Mouse (Mus musculus) large intestine, adult 2 months (tissue): Measurements from ENCODE around the gene Snx29. TPM values are rescaled to one million over a fixed set of nuclear protein-coding genes. Genes with fewer than 3 reads are reported as not detected.
"Not testable (repeated sequence)": the region's sequence is repeated elsewhere in the genome, so short reads cannot be mapped to it uniquely, and the experiment has no call there.

Experiments
- DNase-seq: peaks from one replicate; pipeline ENCODE4 v3.0.0-alpha.2; 2012; ENCODE audit warnings: low read depth, low spot score
- WGBS: fragments of 180-500 bp; shearing (Covaris S2); methylation state at CpG from one replicate; pipeline ENCODE4 v1.1.7; 2018; 5-methylcytosine and 5-hydroxymethylcytosine counted together
- polyA plus RNA-seq: library from polyadenylated mRNA; depleted of rRNA; stranded (reverse); fragments of >200 nt; gene quantifications from 2 replicates; pipeline ENCODE4 v1.2.3, GENCODE M21; 2012

Gene Snx29
- polyA plus RNA-seq, 1 experiment: 2.8 TPM

GRCm38 (mm10) chr16:11351903-11352302 lies 29.2 kb downstream of the Snx29 start:
- no peak for DNase-seq
- WGBS: 83% methylated on average over 7 of the region's 7 CpGs

- no peak for DNase-seq
- WGBS: 66% methylated on average over 5 of the region's 5 CpGs
Observed at GRCm38 (mm10) chr16:11359173-11359572, 36.5 kb downstream of the Snx29 start.

GRCm38 (mm10) chr16:11359919-11360318 lies 37.2 kb downstream of the Snx29 start:
- DNase-seq: no peak
- 51% methylated on average over 10 of the region's 10 CpGs for WGBS

GRCm38 (mm10) chr16:11360576-11360975 lies 37.9 kb downstream of the Snx29 start:
- WGBS: 70% methylated on average over 2 of the region's 2 CpGs

GRCm38 (mm10) chr16:11365626-11366025 lies 42.9 kb downstream of the Snx29 start:
- WGBS: 74% methylated on average over 5 of the region's 5 CpGs
- no peak for DNase-seq

More at GRCm38 (mm10) chr16:11360576-11360975, 37.9 kb downstream of the Snx29 start:
- DNase-seq: not testable (repeated sequence)

DNA sequence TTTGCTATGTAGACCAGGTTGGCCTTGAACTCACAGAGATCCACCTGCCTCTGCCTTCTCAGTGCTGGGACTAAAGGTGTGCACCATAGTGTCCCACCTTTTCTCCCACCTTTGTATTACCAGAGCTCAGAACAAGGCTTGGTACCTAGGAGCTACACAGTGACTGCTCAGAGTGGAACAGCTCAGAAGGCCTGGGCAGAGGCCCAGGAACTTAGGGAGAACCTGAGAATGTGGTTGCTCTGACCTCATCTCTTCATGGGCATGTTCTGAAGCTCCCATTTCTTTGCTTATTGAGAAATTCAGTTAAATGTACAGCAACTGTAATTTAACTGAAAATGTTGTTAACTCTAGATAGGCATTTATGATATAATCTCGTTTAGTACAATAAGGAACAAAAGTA lies 44.1 kb downstream of the Snx29 start:
- WGBS: 28% methylated on average over 1 of the region's 1 CpGs
- DNase-seq: no peak

DNA sequence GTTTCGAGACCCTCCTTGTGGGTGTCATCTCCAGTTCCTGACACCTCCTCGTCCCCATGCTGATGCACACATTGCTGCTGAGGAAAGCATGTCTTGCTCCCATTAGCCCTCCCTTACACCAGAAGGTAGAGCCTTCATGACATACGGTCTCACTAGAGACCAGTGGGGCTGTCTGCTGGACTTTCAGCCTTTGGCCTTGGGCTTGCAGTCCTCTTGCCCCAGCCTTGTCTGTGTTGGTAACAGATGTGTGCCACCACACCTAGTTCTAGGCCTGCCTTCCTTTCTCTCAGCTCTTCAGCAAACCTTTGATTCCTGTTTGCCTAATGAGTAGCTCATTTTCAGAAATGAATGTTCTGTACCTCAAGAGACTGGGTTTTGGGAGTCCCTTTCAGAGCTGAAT lies 45.7 kb downstream of the Snx29 start:
- no peak for DNase-seq
- WGBS: 95% methylated on average over 3 of the region's 3 CpGs

DNA sequence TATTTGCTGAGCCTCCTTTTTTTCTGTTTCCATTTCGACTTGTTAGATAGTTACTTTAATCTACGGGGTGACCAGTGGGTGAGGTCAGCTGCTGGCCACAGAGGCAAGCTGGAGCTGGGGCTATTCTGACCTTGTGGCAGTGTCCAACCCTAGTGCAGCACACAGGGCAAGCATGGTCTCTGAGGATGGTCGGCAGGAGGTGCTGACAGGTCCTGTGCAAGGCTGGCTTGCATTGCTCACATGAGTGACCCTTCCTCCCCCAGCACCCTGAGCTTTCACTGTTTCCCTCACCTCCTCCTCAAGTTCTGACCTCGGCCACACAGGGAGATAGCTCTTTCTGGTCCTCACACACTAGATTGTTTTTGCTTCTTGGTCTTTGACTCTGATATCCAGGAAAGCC lies 46.5 kb downstream of the Snx29 start:
- 87% methylated on average over 4 of the region's 4 CpGs for WGBS
- DNase-seq: no peak

DNA sequence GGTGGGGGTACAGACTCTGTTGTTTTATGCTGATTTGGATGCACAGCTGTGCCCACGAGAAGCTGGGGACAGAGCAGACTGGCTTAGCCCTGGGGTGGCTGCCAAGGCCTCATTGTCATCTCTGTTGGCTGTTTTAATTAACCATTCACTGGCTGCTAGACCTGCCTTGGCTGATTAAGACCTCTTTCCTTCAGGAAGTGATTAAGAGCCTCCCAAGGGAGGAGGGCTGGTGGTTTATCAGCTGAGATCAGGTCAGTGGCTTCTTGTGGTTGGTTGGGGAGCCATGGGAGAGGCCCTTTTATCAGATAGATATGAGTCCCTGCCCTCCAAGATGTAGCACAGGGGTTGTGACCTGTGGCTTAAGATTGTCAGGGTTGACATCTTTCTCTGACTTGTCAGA lies 46.9 kb downstream of the Snx29 start:
- no peak for DNase-seq
- 13% methylated on average over 1 of the region's 1 CpGs for WGBS

DNA sequence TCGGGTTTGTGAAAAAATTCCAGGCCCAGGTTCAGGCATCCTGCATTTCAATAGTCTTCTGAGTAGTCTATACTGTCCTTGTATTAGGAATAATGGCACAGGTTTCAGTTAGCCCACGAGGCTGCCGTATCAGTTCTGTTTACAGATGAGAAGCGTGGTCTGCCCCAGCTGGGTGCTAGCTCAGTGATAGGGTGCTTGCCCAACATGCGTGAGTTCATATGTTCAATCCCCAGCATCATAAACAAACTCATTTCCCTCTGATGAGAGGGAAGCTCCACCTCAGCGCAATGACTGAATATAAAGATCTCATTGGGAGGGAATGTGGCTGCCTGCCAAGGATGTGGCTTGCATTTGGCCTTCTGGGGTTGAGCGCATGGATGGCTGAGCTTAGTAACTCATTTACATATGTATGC lies 47.4 kb downstream of the Snx29 start:
- 37% methylated on average over 7 of the region's 7 CpGs for WGBS
- no peak for DNase-seq

GRCm38 (mm10) chr16:11379264-11379663 lies 56.6 kb downstream of the Snx29 start:
- no peak for DNase-seq
- WGBS: 56% methylated on average over 3 of the region's 3 CpGs

- no peak for DNase-seq
- 89% methylated on average over 5 of the region's 5 CpGs for WGBS
Observed at GRCm38 (mm10) chr16:11380038-11380437, 57.3 kb downstream of the Snx29 start.

DNA sequence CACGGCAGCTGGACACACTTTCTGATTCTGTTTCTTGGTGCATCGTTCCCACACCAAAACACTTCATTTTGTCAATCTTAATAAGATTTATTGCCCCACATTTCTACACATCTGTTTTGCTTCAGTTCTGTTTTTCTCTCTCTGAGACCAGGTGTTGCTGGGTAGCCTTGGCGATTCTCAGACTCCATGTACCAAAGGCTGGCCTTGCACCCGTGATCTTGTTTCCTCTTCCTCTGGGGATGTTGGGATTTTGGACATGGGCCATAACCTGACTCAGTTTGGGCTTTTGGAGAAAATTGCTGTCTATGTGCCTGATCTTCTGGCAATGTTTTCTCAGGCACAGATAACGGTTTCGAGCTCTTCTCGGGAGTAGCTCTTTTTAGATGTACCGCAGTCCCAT lies 58.2 kb downstream of the Snx29 start:
- 77% methylated on average over 8 of the region's 8 CpGs for WGBS
- DNase-seq: no peak

GRCm38 (mm10) chr16:11384361-11384760 lies 61.7 kb downstream of the Snx29 start:
- DNase-seq: no peak
- WGBS: 75% methylated on average over 5 of the region's 5 CpGs

- 78% methylated on average over 5 of the region's 5 CpGs for WGBS
- DNase-seq: no peak
Observed at GRCm38 (mm10) chr16:11385150-11385549, 62.4 kb downstream of the Snx29 start.

GRCm38 (mm10) chr16:11385798-11386197 lies 63.1 kb downstream of the Snx29 start:
- 82% methylated on average over 5 of the region's 5 CpGs for WGBS

DNA sequence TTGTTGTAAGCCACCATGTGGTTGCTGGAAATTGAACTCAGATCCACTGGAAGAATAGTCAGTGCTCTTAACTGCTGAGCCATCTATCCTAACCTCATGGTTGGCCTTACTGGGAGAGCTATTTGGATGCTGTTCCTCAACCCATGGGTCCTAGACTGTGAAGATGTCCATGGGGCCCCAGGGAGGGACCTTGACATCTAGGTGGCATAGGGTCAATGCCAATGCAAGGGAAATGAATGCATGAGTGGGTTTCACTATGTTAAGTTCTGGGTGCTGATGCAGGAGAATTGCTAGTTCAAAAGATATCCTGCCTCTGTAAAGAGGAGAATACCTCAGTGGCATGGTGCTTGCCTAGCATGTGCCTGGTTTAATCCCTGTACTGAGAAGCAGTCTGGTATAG lies 63.5 kb downstream of the Snx29 start:
- no peak for DNase-seq

More at GRCm38 (mm10) chr16:11385798-11386197, 63.1 kb downstream of the Snx29 start:
- no peak for DNase-seq

DNA sequence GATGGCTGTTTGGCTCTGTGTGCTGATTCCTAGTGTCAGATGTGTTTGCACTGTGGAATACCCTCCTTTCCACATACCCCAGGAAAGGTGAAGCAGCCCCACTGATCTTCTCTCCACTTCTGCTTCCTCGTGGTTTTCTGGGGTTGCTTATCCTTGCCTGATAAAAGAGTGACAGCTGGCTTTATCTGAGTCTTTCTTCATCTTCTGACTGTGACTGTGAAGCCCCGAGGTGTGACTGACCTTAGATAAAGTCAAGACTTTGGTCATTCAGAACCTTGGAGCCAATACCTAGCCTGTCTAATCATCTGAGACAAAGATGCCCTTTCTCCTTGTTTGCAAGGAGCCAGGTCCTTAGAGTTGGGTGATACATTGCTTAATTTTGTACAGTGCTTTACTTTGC lies 65.4 kb downstream of the Snx29 start:
- WGBS: 45% methylated on average over 2 of the region's 2 CpGs
- no peak for DNase-seq

DNA sequence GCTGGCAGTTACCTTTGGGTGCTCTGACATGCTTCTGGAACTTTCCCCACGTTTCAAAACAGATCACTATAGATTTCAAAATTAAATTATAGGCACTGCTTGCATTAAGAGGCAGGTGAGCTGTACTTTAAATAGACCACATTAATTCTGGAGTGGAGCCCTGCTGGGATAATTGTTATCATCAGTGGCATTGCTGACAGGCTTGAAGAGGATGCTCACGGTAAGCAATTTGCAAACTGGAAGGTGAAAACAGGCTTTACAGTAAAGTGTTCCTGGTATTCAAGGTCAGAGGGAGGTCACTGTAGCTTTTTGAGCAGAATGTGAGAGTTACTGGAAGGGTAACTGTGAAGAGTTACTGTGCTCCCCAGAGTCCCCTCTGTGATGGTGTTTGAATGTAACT lies 66.6 kb downstream of the Snx29 start:
- DNase-seq: no peak
- WGBS: 49% methylated on average over 2 of the region's 2 CpGs

DNA sequence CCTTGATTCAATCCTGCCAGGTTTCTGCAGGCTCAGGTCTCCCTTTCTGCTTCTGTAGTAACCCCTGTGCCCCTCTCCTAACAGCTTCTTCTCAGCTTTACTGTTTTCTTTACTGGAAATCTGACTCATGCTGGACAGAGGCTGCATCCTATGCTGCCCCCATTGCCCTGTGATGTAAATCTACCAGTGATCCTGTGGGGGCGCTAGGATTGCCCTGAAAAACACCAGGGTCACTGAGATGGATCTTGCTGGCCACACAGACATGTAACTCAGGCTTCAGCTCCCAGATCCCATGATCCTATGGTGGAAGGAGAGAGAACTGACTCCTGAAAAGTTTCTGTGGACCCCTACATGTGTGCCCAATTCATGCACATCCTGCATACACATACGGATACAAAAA lies 73.9 kb downstream of the Snx29 start:
- DNase-seq: no peak
- 69% methylated on average over 2 of the region's 2 CpGs for WGBS

DNA sequence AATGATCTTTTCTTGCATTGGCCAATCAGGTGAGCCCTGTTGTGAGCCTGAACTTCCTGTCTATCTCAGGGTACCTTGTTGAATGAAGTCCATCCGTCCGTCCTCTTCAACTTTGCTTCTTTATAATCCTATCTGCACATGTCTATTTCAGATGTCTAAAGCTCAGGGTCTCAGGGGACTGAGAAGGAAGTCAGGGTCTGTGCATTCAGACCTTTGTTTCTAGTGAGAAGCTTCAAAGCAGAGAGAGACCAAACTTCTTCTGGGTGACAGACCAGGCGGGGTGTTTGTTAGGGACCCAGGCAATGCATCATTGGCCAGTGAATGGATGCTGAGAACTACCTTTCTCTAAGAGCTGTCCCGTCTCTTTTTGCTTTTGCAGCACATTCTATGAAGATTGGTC lies 76.7 kb downstream of the Snx29 start:
- 92% methylated on average over 4 of the region's 4 CpGs for WGBS

GRCm38 (mm10) chr16:11399845-11400565 lies 77.3 kb downstream of the Snx29 start:
- WGBS: 92% methylated on average over 6 of the region's 6 CpGs
- no peak for DNase-seq

More for the DNA sequence above, 76.7 kb downstream of the Snx29 start:
- no peak for DNase-seq
